Mouse (Mus musculus): Measurements from ENCODE around the gene Tspo. TPM values are rescaled to one million over a fixed set of nuclear protein-coding genes. Genes with fewer than 3 reads are reported as not detected.
A peak's percentile ranks its signal among the peaks of the same experiment; 100 is the strongest.

Gene Tspo
- polyA plus RNA-seq (2015; fragmentation: Nextera tagmentation; extraction: Ambion mirVana): 12.8 and 13.1 TPM in 2 replicates

- Histone ChIP-seq H3K4me2 (peak within 1 kb of the TSS; percentile 67), H3K4me3 (peak within 1 kb of the TSS; percentile 39), H3K9ac (peak within 1 kb of the TSS; percentile 67), H3K27me3 (peaks cover 45% of the 10 kb centered on the region), H3K36me3 (no peaks in the 10 kb centered on the region), H3K9me3 (no peaks in the 10 kb centered on the region), H3K27ac (no peak within 1 kb of the TSS), H3K4me1 (replicated peaks) (peaks cover 17% of the 10 kb centered on the region)
- ATAC-seq (ENCODE audit: low FRiP score): no peak; the same call in 1 of the 2 replicates
- WGBS: 2% methylated on average over 28 of the region's 28 CpGs
These were observed at the start of gene Tspo, which contains the start of gene Mcat for GRCm38 (mm10) chr15:83563327-83563856. TSS of gene Tspo (plus strand) at chr15:83563592. TSS of gene Mcat (minus strand) at chr15:83563787.

- Histone ChIP-seq H3K36me3 (no peaks in the 10 kb centered on the region), H3K9ac (no peak overlapping the region), H3K27ac (no peak overlapping the region), H3K4me3 (no peak overlapping the region), H3K4me2 (no peak overlapping the region), H3K9me3 (no peaks in the 10 kb centered on the region), H3K27me3 (peaks cover 9% of the 10 kb centered on the region), H3K4me1 (replicated peaks) (peaks cover 10% of the 10 kb centered on the region)
- no peak for ATAC-seq (ENCODE audit: low FRiP score)
- WGBS: 66% methylated on average over 5 of the region's 5 CpGs
These were observed 48.4 kb upstream of the Tspo start for GRCm38 (mm10) chr15:83515018-83515417.

GRCm38 (mm10) chr15:83518215-83519048 lies 45.0 kb upstream of the Tspo start:
- Histone ChIP-seq H3K27me3 (0 out of 2 replicates have a peak, but pooled peaks cover 2% of the 10 kb centered on the region), H3K4me3 (no peak overlapping the region), H3K9me3 (no peaks in the 10 kb centered on the region), H3K4me2 (peak overlapping the region; percentile 25; the same call in 1 of the 2 replicates), H3K27ac (no peak overlapping the region), H3K36me3 (no peaks in the 10 kb centered on the region), H3K9ac (peak overlapping the region; percentile 10; the same call in 1 of the 2 replicates), H3K4me1 (replicated peaks) (peaks cover 12% of the 10 kb centered on the region)
- WGBS: 41% methylated on average over 20 of the region's 20 CpGs
- no peak for ATAC-seq (ENCODE audit: low FRiP score)

DNA sequence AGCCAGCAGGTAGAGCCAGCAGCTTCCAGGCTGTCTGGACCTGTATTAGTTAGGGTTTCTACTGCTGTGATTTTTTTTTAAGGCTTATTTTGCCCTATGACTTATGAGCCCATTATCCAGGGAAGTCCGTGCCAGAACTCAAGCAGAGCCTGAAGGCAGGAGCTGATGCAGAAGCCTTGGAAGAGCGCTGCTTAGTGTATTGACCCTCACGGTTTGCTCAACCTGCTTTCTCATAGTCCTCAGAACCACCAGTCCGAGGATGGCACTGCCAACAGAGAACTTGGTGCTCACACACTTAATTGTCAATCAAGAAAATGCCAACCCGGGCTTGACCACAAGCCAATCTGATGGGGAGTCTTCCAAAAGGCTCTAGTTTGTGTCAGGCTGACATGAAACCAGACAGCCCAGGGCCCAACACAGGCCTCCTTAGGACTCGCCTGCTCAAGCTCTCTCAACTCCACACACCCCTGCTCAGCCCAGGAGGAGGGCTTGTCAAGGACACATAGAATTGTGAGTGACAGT lies 42.5 kb upstream of the Tspo start:
- H3K36me3 ChIP-seq: no peaks in the 10 kb centered on the region
- ATAC-seq (ENCODE audit: low FRiP score): no peak

GRCm38 (mm10) chr15:83523196-83523595 lies 40.2 kb upstream of the Tspo start:
- peaks cover 32% of the 10 kb centered on the region for H3K4me1 ChIP-seq (replicated peaks)
- H3K27me3 ChIP-seq: peaks cover 43% of the 10 kb centered on the region
- WGBS: 21% methylated on average over 7 of the region's 7 CpGs
- no peak overlapping the region for H3K4me2 ChIP-seq
- ATAC-seq (ENCODE audit: low FRiP score): no peak
- H3K9me3 ChIP-seq: no peaks in the 10 kb centered on the region
- H3K9ac ChIP-seq: peak overlapping the region; percentile 36; the same call in 1 of the 2 replicates
- H3K27ac ChIP-seq: 0 out of 2 replicates have a peak overlapping the region, but pooled peaks have one; percentile 10
- no peaks in the 10 kb centered on the region for H3K36me3 ChIP-seq
- no peak overlapping the region for H3K4me3 ChIP-seq

More for the DNA sequence above, 42.5 kb upstream of the Tspo start:
- Histone ChIP-seq H3K4me1 (replicated peaks) (peaks cover 21% of the 10 kb centered on the region), H3K4me2 (no peak overlapping the region), H3K27ac (no peak overlapping the region), H3K9me3 (no peaks in the 10 kb centered on the region), H3K27me3 (peaks cover 20% of the 10 kb centered on the region), H3K4me3 (no peak overlapping the region), H3K9ac (no peak overlapping the region)
- 85% methylated on average over 6 of the region's 6 CpGs for WGBS

GRCm38 (mm10) chr15:83523638-83524332 lies 39.6 kb upstream of the Tspo start:
- Histone ChIP-seq H3K36me3 (no peaks in the 10 kb centered on the region), H3K4me1 (replicated peaks) (peaks cover 28% of the 10 kb centered on the region), H3K4me2 (no peak overlapping the region), H3K4me3 (no peak overlapping the region), H3K27me3 (peaks cover 49% of the 10 kb centered on the region), H3K9ac (peak overlapping the region; percentile 36; the same call in 1 of the 2 replicates), H3K27ac (peak overlapping the region; percentile 10; the same call in 1 of the 2 replicates), H3K9me3 (no peaks in the 10 kb centered on the region)
- 45% methylated on average over 14 of the region's 14 CpGs for WGBS
- no peak for ATAC-seq (ENCODE audit: low FRiP score)

DNA sequence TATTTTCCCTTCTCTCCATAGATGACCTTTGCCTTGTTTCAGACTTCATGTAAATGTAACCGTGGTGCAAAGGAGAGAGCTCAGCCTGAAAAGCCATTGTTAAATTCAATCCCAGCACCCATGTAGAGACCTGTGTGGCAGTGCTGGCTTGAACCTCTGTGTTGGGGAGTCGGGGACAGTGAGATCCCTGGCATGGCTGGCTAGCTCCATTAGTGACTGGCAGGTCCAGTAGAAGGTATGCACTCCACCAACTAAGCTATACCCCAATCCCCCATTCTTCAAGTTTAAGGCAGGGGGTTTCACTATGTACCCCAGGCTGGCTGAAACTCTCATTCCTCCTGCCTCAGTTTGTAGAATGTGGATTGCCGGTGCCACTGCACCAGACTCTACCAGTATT lies 39.1 kb upstream of the Tspo start:
- Histone ChIP-seq H3K4me2 (no peak overlapping the region), H3K9me3 (no peaks in the 10 kb centered on the region), H3K9ac (0 out of 2 replicates have a peak overlapping the region, but pooled peaks have one; percentile 24), H3K36me3 (no peaks in the 10 kb centered on the region), H3K4me1 (replicated peaks) (peaks cover 28% of the 10 kb centered on the region), H3K4me3 (no peak overlapping the region), H3K27me3 (peaks cover 49% of the 10 kb centered on the region), H3K27ac (no peak overlapping the region)
- no peak for ATAC-seq (ENCODE audit: low FRiP score)
- WGBS: 71% methylated on average over 3 of the region's 3 CpGs

DNA sequence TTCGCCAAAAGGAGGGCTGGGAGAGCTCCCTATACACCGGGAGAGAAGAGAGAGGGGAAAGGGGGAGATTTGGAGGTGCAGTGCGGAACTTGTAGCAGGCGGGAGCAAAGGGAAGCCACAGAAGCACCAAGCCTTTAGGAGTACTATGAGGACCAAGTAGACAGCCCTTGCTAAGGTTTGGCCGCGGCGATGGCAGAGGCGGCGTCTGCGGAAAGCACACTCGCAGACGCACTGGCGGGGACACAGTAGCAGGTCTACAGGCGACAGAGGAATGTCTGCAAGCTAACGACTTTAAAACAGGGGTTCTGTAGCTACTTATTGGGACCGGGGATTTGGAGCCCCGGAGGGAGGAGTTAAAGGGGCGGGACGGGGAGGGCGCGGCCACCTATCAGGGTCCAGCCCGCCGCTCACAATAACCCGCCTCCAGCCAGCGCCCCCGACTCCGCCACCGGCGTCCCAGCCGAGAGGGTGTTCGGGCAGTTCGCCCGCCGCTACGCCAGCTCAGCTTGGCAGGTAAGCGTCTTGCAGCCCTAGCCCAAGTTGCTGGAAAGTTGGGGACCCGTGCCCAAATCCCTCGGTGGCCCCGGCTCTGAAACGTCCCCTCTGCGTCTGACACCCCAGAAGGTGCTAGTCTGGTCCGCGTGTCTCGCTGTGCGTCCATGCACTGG lies 36.8 kb upstream of the Tspo start, which contains the start of gene Bik:
Bik (plus strand) TSS at position 439 of the 668 bp plus-strand sequence.
- H3K9me3 ChIP-seq: no peaks in the 10 kb centered on the region
- peak; percentile 68; the same call in 1 of the 2 replicates for ATAC-seq (ENCODE audit: low FRiP score)

GRCm38 (mm10) chr15:83527092-83527437 lies 36.3 kb upstream of the Tspo start:
- ATAC-seq (ENCODE audit: low FRiP score): no peak; the same call in 1 of the 2 replicates

More for the DNA sequence above, 36.8 kb upstream of the Tspo start, which contains the start of gene Bik:
- Histone ChIP-seq H3K27ac (no peak within 1 kb of the TSS), H3K4me1 (replicated peaks) (peaks cover 28% of the 10 kb centered on the region), H3K36me3 (no peaks in the 10 kb centered on the region), H3K4me2 (peak within 1 kb of the TSS; percentile 82), H3K4me3 (peak within 1 kb of the TSS; percentile 49), H3K27me3 (peaks cover 49% of the 10 kb centered on the region), H3K9ac (peak within 1 kb of the TSS; percentile 66)
- WGBS: under 1% methylated on average over 38 of the region's 45 CpGs

GRCm38 (mm10) chr15:83527747-83528146 lies 35.6 kb upstream of the Tspo start:
- Histone ChIP-seq H3K4me3 (no peak overlapping the region), H3K36me3 (no peaks in the 10 kb centered on the region), H3K27ac (no peak overlapping the region), H3K4me1 (replicated peaks) (peaks cover 28% of the 10 kb centered on the region), H3K27me3 (peaks cover 47% of the 10 kb centered on the region), H3K9me3 (no peaks in the 10 kb centered on the region), H3K4me2 (no peak overlapping the region), H3K9ac (no peak overlapping the region)
- 71% methylated on average over 2 of the region's 2 CpGs for WGBS
- ATAC-seq (ENCODE audit: low FRiP score): no peak

More at GRCm38 (mm10) chr15:83527092-83527437, 36.3 kb upstream of the Tspo start:
- Histone ChIP-seq H3K4me2 (peak overlapping the region; percentile 82), H3K4me3 (peak overlapping the region; percentile 49), H3K4me1 (replicated peaks) (peaks cover 28% of the 10 kb centered on the region), H3K27me3 (peaks cover 49% of the 10 kb centered on the region), H3K9ac (peak overlapping the region; percentile 66), H3K9me3 (no peaks in the 10 kb centered on the region), H3K27ac (no peak overlapping the region), H3K36me3 (no peaks in the 10 kb centered on the region)
- 3% methylated on average over 26 of the region's 26 CpGs for WGBS

- WGBS: 69% methylated on average over 4 of the region's 4 CpGs
- Histone ChIP-seq H3K9ac (no peak overlapping the region), H3K27me3 (peaks cover 47% of the 10 kb centered on the region), H3K9me3 (no peaks in the 10 kb centered on the region), H3K4me2 (no peak overlapping the region), H3K4me3 (no peak overlapping the region), H3K4me1 (replicated peaks) (peaks cover 19% of the 10 kb centered on the region), H3K36me3 (no peaks in the 10 kb centered on the region), H3K27ac (no peak overlapping the region)
- no peak for ATAC-seq (ENCODE audit: low FRiP score)
These were observed 34.5 kb upstream of the Tspo start for GRCm38 (mm10) chr15:83528892-83529291.
